Mouse (Mus musculus) left cerebral cortex, postnatal 25 days (tissue): ENCODE measurements around the gene Ddx55. TPM values are rescaled to one million over a fixed set of nuclear protein-coding genes. Genes with fewer than 3 reads are reported as not detected.
A peak's percentile ranks its signal among the peaks of the same experiment; 100 is the strongest.

ENCODE experiments used
- DNase-seq, 2 experiments: peaks; one replicate each; pipeline ENCODE4 v3.0.0; 2022; ENCODE audit warnings: low spot score in 2 of 2, mixed read lengths in 1 of 2
- intact Hi-C: fragments of 180-260 bp; cut with DNase I; formaldehyde crosslinking; loops from one replicate; pipeline ENCODE4 v1.15.1; 2025
- total RNA-seq, 2 experiments: library from RNA; stranded (reverse); gene quantifications; 2 replicates each; pipeline ENCODE4 v1.2.3; 2021

Ddx55 gene
- 10 to 100 TPM; 22.0 to 27.9 TPM for total RNA-seq

GRCm38 (mm10) chr5:124552558-124553307 is at the start of gene Ddx55:
Ddx55 (plus strand) TSS chr5:124552864.
- peak; percentile 88 to 94 for DNase-seq
- intact Hi-C loops = loop anchor here (2.0 kb wide), 1 partner anchor 26 kb away; the partner anchor contains the start of genes Eif2b1 and Gtf2h3

GRCm38 (mm10) chr5:124503742-124504141 is 48.9 kb upstream of the Ddx55 start:
- DNase-seq = peak; percentile 85 to 97
- intact Hi-C loops = loop anchor here (1.0 to 5.0 kb wide), 2 partner anchors 15 to 34 kb away; no protein-coding TSS in a partner anchor

DNA sequence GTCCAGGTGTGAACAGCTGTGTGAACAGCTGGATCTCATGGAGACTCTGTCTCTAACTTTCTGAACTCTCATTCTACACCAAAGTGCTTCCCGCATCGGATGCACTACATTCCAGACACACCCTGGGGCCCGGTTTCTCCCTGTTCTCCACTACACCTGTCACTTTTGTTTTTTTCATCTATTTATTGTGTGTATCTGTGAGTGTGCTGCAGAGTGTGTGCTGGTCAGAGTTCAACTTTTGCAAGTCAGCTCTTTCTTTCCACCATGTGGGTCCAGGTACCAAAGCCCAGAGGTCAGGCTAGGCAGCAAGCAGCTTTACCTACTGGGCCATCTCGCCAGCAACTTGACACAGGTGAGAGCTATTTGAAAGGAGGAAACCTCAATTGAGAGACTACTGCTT is 47.4 kb upstream of the Ddx55 start:
- no peak for DNase-seq
- intact Hi-C loops = no loop called here

- no peak for DNase-seq
- intact Hi-C loops = no loop called here
Measured at GRCm38 (mm10) chr5:124506731-124507359, 45.8 kb upstream of the Ddx55 start.

DNA sequence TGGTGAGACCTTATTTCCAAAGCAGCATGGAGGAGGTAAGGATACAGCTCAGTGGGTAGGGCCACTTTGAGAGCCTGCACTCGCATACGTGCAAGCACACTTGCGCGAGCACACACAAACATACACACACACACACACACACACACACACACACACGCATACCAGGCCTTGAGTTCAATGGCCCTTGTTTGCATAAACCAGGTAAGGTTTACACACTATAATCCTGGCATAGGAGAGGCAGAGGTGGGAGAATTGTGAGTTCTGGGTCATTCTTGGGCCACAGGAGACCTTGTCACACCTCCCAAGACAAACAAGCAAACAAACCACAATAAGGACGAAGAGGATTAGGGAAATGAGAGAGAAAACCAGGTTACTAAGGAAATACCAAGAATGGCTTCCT is 43.5 kb upstream of the Ddx55 start:
- intact Hi-C loops = no loop called here
- DNase-seq = no peak

- intact Hi-C loops = no loop called here
- no peak for DNase-seq
Measured at GRCm38 (mm10) chr5:124509742-124510237, 42.9 kb upstream of the Ddx55 start.

- intact Hi-C loops = no loop called here
- no peak for DNase-seq
Measured at GRCm38 (mm10) chr5:124510536-124511050, 42.1 kb upstream of the Ddx55 start.

DNA sequence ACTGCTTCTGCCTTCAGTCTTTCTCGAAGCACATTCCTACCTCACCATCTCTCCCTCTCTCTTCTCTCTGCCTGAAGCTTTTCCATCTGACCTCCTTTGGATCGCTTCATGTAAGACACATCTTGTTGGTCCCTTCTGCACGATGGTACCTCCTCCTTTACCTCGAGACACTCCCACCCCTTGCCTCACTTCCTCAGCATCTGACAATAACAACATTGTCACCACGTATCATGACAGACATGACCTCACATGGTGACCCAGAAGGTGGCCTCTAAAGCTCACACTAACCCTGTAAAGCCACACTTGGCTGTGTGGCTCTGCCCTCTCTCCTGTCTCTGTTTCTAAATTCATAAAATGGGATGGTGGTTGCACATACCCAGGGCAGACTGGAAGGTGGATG is 36.9 kb upstream of the Ddx55 start:
- intact Hi-C loops = no loop called here
- DNase-seq = no peak

DNA sequence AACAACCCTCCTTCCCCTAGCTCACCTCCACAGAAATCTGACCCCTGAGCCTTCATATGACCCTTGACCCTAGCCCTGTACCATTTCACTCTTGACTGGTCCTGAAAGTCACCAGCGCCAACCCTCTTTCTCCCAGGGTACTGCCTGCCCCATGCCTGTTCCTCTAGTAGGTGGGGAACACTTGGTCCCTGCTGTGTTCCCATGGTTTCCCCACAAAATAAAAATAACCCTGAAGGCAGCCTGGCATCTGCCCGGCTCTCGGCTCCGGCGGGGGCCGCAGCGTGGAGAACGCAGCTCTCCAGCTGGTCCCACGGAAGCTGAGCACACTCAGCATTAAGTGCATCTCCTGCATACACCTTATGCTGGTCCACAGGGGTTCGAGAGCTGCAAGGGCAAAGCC is 34.0 kb upstream of the Ddx55 start:
- intact Hi-C loops = loop anchor here (1.0 kb wide), 1 partner anchor 15 kb away; no protein-coding TSS in a partner anchor
- peak; percentile 77 to 94 for DNase-seq

- DNase-seq = no peak
- intact Hi-C loops = no loop called here
Measured at GRCm38 (mm10) chr5:124521588-124521987, 31.1 kb upstream of the Ddx55 start.

DNA sequence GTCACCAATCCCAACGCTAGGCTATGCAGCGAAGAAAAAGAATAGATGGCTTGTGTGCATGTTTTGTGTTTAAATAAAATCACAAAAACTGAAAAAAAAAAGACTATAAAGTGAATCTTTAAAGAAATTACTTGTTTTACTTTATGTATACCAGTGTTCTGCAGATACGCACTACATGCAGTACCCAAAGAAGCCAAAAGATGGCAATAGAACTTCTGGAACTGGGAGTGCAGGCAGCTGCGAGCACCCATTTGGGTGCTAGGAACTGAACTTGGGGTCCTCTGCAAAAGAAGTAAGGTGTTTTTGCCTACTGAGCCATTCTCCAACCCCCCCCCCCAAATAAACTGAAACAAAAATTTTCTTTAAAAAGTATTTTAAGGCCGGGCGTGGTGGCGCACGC is 29.6 kb upstream of the Ddx55 start:
- intact Hi-C loops = no loop called here
- no peak for DNase-seq

GRCm38 (mm10) chr5:124524943-124525342 is 27.7 kb upstream of the Ddx55 start:
- DNase-seq = no peak
- intact Hi-C loops = no loop called here

DNA sequence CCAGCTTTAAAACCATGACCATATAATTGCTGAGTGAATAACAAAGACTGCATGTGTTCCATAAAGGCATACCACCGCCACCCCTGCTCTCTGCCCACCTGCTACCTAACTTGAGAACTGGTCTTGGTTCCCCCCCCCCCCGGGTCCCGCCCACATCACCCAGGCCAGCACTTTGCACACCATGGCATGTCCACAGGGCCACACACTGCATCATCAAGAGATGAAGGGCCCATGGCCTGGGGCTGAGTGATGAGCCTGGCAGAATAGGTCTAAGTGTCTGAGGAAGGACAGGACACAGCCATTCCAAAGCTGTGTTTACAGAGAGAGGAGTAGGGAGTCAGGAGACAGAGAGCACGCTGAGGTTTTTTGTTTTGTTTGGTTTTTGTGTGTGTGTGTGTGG is 24.3 kb upstream of the Ddx55 start:
- no peak for DNase-seq
- intact Hi-C loops = no loop called here

DNA sequence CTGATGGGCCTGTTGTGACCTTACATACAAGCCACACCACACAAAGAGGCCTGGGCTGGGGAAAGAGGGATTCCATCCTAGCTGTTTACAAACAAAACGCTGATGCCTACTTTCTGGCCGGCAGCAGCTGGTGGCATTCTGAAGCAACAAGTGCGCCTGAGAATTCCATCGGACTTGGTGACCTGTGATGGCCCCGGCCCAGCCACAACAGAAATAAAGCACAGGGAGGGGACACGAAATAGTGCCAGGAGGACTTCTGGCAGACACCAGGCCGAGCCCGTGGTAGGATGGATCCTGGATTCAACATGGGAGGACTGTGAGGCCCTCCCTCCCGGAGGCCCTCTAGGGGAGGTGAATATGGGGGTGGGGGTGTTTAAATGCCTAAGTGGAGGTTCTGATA is 23.9 kb upstream of the Ddx55 start:
- intact Hi-C loops = no loop called here
- DNase-seq = no peak

DNA sequence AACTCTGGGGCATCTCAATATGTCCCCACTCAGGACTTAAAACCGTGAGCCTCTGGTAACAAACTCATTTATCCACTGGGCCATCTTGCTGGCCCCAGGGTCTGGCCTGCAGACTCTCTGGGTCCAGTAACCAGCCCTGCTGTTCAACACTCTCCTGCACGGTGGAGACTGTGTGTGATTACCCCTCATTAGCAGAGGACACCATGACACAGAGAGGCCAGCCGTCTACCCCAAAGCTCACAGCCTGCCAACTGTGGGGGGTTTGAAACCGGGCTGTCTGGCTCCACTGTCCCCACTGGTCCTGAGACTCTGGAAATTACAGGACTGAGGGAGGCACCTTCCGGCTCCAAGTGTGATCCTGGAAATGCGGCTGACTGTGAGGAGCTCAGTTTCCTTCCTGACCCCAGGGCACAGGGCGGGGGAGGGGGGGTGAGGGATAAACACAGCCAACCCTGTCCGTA is 23.4 kb upstream of the Ddx55 start:
- intact Hi-C loops = no loop called here

DNA sequence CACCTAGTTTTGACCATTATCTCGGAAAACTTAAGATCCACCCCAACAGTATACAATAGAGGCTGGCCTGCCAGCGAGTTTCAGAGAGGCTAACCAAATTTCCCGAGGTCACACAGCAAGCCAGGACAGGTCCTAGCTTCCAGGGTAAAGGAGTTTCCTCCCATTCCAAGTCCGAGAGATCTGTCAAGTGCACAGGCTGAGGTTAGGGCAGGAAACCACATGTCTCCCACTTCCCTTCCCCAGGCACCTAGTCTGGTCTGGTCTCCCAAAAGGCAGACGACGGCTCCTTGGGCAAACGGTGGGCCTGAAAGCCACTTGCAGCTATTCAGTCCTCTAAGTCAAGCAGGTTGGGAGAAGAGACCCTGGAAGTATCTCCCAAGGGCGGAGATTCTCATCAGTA is 23.0 kb upstream of the Ddx55 start:
- DNase-seq = no peak
- intact Hi-C loops = no loop called here

More for the DNA sequence above, 23.4 kb upstream of the Ddx55 start:
- no peak for DNase-seq

DNA sequence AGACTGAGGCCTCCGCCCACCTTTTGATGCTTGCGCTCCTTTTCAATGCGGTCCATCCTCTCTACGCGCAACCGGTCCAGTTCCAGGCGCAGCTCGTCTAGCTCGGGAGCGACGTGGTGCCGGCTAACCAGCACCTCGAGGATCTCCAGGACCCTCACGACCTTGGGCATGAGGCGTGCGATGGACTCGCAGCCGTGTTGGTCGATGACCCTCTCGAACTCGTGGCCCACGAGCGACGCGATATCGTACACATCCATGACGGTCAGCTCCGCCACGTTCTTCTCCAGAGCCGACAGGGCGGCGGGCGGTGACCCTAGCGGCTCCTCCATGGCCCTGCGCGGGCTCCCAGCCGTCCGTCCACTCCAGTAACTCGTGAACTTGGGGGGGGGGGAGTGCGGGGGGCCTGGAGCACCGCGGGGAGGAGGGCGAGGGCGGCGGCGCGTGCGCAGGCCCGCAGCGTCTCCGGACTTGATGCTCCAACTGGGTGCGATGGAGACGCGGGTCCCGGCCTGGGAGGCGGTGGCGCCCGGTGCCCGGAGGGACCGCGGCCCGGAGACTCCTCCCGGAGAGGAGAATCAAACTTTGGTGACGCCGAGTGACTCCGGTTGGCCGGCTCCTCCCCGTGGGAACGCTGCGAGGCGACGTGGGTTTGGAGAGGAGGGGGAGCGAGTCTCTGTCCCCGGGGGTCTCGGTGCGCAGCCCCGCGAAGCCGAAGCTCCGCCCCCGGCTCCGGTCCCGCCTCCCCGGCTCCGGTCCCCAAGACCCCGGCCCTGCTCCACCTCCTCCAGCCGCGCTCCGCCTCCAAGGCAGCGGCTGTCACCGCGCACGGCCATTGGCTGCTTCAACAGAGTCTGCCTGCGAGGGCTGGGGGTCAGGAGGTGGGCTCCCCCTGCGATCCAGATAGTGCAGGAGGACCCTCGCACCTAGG is 21.7 kb upstream of the Ddx55 start, which contains the start of gene Rilpl1:
Gene Rilpl1, minus strand, starts transcription at position 737 of the 928 bp plus-strand sequence.
- DNase-seq = peak; percentile 77 to 81
- intact Hi-C loops = no loop called here

DNA sequence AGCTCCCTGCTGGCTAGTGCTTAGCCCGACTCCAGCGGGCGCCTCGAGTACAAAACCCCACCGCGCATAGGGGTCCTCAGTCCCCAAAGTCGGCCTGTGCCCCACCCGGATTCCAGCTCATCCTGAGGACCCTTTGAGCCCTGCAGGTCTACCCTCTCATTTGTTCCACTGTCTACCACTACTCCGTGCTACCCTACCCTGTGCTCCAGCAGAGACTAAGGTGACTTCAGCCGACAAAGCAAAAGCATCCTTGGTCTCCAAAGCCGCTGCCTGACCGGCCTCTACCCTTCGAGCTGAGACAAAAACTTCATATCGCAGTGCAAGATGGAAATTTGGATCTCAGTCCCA is 21.1 kb upstream of the Ddx55 start:
- intact Hi-C loops = no loop called here
- no peak for DNase-seq

DNA sequence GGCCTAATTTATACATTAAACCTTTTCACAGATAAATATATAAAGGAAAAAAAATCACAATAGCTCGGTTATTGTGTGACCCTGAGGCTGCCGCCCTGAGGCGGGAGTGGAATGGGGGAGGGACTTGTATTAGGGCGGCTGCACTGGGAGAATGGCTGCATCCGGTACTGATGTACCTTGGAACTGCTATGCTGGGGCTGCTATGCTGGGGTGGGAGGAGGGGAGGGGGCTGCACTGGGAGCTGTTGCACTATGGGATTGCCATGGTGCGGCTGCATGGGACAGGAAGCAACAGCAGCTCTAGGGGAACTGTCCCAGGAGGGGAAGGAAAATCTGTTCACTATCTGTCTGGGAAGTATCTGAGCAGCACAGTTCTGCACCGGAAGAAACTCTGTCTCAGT is 20.2 kb upstream of the Ddx55 start:
- DNase-seq = no peak
- intact Hi-C loops = no loop called here

GRCm38 (mm10) chr5:124535016-124535415 is 17.6 kb upstream of the Ddx55 start:
- intact Hi-C loops = loop anchor here (5.0 kb wide), 2 partner anchors 33 to 53 kb away; partner anchors contain the start of gene Snrnp35
- DNase-seq = no peak
